Mouse (Mus musculus) Muller cell, postnatal 12 days (primary cell): ENCODE results near the gene Cmip.

ENCODE experiments used
- DNase-seq: peaks from one replicate; pipeline ENCODE4 v3.0.0-alpha.2; 2015; ENCODE audit errors: inconsistent ontology term

The Cmip gene

DNA sequence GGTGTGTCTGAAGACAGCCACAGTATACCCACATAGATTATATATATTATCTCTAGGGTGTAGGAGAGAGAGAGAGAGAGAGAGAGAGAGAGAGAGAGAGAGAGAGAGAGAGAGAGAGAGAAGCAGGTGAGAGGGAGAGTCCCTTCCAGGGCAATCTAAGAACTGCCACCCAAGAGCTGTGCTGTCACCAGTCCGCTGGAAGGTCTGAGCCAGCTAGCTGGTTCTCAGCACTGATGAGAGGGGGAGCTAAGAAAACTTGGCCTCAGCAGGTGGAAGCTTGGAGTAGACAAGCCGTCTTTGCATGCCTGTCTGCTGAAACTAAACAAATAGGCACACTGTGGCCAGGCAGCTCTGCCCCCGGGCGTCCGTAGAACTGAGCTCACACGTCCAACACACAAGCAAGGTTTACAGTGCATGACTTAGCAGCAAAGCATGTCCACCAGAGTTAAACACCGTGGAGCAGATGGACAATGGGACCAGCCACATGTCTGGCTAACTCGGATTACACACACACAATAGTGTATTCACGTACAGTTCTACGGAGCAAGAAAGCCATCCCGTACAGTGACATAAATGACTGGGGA is 205.9 kb downstream of the Cmip start:
- DNase-seq, result peak; percentile 80

DNA sequence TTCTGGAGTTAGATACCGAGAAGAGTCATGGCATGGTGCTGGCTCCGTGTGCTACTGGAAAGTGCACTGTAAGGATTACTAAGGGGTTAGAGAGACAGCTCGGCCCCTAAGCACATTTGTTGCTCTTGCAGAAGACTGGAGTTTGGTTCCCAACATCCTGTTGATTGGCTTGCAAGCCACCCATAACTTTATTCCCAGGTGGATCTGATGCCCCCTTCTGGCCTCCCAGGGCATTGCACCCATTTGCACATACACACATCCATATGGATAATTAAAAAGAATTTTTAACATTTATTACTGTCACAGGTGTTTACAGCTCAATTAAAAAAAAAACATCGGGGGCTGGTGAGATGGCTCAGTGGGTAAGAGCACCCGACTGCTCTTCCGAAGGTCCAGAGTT is 207.7 kb downstream of the Cmip start:
- no peak for DNase-seq

DNA sequence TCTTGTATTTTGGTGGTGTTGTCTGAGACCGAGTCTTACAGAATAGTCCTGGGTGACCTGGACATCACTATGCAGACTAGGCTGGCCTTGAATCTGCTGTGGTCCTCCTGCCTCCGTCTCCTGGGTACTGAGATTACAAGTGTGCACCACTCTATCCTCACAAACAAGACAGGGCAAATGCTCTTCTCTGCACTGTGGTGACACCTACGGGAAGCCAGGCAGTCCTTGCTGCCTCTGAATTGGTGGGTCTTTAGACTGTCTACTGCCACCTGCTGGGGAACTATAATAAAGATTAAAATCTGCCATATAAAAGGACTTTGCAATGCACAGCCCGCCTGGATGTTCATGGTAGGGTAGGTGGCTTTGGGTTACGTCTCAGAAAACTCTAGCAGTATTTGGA is 208.4 kb downstream of the Cmip start:
- peak; percentile 54 for DNase-seq

DNA sequence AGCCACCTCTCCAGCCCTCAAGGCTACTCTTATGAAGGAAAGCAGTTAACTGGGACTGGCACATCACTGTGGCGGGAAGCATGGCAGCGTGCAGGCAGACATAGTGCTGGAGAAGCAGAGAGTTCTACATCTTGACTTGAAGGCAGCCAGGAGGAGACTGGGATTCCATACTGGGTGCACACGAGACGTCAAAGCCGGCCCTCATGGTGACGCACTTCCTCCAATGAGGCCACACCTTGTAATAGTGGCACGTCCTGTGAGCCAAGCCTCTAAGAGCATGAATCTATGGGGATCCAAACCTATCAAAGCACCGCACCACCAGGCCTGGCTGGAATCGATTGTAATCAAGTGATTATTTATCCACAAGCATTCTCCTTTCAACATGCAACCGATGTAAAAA is 210.6 kb downstream of the Cmip start:
- DNase-seq, result no peak

DNA sequence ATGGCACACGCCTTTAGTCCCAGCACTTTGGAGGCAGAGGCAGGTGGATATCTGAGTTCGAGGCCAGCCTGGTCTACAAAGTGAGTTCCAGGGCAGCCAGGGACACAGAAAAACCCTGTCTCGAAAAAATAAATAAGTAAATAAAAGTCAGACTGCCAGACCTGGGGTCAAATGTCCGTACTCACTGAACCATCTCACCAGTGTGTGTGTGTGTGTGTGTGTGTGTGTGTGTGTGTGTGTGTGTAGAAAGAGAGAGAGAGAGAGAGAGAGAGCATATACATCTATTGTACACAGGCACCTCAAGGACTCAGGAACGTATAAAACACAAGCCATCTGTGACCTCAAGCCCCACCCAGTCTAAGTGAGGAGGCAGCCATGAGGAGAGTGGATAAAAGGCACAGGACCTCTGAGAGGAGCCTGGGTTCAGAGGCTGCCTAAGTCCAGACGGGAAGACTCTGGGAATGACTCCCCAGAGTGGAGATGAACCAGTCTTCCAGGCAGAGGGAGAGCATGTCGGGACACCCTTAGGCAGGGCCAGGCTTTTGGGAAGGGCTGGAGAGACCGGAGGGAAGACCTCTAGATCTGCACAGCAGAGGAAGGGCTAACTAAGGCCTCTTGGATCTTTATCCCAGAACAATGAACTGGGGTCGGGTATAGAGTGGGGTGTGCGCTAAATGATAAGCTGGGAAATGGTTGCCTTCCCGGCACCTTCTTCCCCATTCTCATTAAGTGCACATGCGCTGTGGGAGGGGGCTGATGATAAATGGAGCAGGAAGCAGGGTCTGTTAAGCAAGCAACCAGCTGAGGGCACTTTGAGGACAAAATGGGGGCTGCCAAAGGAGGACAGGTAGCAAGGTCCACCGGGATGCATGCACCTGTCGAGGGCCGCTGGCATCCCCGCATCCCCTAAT is 212.8 kb downstream of the Cmip start:
- no peak for DNase-seq

DNA sequence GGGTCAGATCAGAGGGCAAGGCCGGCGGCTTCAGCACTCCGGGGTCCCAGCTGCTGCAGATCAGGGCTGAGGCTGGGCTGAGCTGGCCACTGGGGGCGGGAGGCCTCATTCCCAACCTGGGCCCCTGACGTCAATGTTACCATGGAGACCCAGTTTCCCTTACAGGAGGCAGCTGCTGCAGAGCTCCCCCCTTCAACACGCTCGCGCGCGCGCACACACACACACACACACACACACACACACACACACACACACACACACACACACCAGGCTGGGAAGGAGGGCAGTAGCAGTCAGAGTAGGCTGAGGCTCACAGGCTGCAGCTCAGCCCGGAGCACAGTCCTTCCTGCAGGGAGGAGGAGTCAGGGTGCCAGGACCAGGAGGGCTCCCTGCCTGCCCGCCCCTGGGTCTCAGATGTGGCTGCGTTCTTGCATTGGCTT is 213.5 kb downstream of the Cmip start:
- DNase-seq, result peak; percentile 51

DNA sequence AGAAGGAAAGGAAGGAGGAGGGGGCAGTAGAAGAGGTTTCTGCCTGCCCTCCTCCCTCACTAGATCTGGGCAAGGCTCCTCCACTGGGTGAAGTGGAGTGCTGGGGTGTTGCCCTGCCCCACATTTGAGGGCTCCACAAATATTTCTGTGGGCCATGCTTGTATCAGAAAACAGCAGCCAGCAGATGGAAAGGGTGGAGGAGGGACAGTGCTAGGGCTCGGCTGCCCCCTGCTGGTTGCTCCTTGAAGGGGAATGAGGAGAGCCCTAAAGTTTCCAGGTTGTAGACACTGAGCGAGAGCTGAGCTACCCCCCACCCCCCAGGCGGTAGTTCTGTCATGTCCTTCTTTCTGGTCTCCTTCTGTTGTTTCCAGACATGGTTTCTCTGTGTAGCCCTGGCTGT is 214.3 kb downstream of the Cmip start:
- peak; percentile 58 for DNase-seq

DNA sequence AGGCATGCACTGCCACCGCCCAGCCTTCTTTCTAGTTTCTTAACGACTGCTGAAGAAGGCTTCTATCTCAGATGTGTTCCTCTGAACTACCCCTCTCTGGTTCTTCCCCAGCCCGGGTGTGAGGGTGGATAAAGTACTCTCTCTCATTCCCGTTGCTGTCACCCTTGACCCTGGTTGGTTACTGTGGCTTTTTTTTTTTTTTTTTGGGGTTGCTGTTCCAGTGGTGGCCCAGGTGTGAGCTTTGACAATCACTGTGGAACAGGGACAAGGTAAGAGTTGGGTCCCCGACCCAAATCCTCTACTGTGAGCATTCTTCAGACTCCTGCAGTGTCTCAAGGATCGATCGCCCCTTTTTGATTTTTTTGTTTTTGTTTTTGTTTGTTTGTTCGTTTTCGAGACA is 214.8 kb downstream of the Cmip start:
- no peak for DNase-seq

DNA sequence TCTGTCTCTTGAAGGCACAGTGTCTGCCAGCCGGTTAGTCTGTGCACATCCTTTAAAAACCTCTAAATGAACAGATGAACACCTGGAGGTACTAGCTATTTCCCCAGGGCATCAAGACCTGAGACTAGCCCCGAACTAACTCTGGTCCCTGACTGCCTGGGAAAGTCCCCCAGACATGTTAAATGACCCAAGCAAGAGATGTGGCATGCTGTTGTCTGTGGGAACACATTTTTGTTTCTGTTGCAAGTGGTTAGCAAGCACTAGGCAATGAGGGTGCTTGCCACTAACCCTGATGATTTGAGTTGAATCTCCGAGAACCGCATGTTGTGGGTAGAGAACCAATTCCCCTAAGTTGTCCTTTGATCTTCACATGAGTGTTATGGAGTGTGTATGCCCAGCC is 215.5 kb downstream of the Cmip start:
- no peak for DNase-seq

DNA sequence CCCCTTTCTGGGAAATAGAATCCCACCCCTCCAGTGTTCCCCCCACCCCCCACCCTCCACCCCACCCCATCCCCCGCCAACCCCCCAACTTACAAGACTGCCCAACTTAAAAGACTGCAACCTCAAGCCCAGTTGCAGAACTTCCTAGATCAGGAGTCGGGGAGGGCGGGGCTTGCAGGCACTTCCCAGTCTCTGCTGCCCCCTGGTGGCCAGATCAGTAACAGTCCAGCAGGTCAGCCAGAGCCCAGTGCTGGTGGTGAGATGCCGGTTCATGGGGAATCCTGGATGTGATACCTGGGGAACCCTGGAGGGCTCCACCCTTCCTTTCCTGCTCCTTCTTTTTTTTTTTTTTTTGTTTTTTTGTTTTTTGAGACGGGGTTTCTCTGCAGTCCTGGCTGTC is 218.1 kb downstream of the Cmip start:
- peak; percentile 77 for DNase-seq

DNA sequence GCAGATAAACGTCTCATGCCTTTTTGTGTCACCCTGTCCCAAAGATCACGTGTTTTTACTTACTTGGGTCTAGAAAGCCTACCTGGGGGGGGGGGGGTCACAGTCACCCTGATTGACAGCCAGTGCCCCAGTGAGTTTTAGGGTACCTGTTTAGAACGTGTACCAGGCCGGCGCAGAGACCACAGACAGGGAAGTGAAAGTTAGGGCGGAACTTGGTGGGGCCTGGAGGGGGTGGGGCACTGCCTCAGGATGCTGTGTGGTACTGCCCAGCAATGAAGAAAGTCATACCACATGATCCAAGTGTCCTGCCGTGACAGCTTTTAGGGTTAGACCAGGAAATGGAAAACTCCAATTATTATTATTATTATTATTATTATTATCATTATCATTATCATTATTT is 219.0 kb downstream of the Cmip start:
- DNase-seq, result no peak

DNA sequence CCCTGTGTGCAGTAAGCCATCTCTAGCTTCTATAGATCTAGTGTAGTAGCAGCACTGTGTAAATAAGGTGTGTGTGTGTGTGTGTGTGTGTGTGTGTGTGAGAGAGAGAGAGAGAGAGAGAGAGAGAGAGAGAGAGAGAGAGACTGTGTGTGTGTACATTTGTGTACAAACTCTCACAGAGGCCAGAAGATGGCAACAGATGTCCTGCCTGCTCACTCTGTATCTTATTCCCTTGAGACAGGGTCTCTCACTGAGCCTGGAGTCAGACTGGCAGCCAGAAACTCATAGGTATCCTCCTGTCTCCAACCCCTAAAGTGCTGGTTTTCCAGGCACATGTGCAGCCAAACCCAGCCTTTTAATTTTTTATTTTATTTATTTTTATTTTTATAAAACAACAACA is 221.2 kb downstream of the Cmip start:
- no peak for DNase-seq

DNA sequence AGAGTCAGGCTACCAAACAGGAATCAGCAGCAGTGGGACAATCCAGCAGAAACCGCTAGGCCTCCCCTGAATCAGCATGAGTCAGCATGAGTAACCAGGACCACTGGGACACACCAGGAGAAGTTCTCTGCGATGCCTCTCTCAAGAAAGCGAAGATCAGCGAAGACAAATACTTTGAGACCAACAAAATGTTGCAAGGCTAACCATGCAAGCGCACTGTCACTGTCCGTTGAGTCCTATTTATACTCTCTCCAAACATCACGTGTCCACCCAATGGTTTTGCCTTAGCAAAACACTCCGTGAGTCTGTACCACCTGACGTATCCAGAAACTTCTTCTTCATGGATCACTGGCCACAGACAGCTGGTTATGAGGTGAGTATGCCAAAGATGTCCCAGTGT is 223.1 kb downstream of the Cmip start:
- no peak for DNase-seq

DNA sequence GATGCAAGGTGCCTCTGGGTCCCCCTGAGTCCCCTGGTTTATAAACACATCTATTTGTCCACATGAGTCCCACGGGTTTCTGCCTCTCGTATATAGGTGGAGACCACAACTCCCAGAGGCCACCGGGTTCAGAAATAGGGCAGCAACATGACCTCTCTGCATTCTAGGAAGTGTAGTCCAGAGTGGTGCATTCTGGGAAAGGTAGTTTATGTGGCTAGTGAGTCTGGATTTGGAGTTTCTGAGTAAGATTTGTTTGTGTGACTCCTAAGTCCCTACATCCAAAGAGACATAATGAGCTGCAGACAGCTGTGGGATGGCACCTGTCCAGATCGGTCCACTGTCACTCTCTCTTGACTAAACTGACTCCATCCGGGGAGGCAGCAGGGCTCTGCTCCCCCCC is 223.7 kb downstream of the Cmip start:
- DNase-seq, result no peak

DNA sequence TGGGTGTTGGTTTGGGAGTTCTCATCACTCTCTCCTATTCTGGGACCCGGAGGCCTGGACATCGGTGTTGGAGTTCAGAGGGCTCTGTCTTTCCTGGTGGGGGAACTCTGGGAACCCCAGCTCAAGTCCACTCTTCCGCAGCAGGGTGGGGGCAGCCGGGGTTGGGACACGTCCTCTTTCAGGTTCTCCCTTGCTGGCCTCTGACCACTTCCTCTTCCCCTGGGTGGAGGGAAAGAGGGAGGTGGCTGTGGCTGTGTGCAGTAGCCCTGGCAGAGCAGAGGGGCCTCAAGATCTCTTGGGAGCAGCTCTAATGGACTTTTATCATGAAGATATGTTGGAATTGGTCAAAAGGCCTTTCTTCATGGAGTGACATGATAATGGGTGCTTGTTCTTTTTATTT is 225.0 kb downstream of the Cmip start:
- no peak for DNase-seq

DNA sequence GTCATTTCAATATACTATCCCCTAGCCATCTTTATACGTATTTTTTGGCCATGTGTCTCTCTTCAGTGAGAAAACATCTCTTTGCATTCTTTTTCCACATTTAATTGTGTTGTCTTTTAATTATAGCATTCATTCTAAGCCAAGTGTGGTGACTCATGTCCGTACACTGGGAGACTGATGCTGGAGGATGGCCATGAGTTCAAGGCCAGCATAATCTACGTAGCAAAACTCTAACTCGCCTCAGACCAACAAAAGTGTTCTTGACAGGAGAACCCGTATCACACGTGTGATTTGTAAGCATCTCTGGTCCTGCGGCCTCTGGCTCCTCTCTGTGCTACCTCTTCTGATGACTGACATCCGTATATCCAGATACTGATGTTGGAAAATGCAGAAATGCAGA is 227.9 kb downstream of the Cmip start:
- no peak for DNase-seq

DNA sequence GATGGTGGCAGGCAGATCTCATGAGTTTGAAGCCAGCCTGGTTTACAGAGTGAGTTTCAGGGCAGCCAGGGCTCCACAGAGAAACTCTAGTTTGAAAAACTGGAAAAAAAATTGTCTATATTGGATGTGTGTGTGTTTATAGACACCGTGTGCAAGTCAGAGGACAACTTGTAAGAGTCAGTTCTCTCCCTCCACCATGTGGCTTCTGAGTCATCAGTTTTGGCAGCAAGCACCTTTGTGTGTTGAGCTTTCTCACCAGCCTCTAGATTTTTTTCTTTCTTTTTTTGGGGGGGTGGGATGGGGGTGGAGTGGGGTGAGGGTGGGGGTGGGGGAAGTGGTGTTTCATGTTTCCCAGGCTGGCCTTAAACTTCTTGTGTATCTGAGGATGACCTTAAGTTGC is 228.5 kb downstream of the Cmip start:
- DNase-seq, result no peak

DNA sequence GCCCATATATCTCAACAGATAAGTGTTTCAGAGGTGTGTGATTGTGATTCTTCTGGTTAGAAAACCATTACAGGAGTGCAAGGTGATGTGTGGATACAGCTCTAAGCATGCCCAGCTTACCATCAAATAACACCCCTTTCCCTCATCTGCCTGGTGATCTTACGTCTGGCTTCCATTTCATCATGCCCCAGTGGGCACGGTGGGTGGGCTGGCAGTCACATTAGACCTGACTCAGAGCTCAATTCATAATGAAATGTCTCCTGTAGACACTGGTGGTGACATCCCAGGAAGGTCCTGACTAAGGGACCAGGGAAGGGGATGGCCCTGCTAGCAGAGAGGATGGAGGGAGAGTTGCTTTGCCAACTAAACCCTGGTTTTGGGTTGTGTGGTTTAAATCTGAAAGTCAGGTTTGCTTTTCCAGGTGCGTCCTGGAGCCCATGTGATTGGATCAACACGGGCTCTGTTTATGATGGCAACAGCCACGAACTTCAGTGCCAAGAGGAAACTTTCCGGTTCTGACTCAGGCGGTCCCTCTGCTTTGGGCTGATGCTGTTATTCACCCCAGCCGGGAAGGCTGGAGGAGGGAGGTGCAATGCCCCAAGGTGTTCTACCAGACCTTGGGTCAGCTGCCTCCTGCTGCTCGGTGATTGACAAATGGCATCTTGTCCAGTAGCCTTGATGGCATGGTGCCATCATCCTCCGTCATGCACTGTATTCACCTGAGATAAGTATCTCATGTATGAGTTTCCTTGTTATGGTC is 231.6 kb downstream of the Cmip start:
- peak; percentile 71 for DNase-seq

DNA sequence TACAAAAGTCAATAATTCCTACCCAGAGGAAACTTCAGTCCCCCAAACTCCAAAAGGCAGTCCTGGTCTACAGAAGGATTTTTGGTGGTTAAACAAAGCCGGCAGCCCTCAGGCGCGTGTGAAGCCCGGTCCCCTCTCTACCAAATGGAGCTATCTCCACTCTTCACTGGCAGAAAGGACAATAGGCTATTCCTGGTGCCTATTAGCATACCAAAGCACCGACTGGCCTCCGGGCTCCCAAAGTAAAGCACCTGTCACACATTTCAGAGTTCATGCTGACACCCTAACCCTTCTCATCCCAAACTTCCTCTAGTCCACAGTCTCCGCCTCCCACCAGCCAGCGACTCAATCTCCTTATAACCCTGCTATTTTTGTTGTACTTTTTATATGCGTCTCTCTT is 236.7 kb downstream of the Cmip start:
- no peak for DNase-seq

DNA sequence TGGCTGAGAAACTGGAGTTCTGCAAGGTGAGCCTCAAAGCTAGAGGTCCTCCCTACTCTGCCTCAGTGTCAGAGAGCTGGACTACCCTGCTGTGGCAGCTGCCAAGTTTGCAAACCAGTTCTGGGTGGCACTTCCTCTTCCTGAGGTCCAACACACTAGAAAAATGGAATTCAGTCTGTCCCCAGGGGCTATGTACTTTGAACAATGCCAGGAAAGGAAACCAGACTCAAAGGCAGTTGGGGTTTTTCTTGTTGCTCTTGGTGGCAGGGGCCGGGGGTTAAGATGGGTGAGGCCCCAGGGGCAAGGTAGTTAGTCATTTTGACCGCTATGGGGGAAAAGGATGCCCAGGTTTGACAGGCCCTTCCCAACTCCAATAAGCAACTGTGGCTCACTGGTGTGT is 238.0 kb downstream of the Cmip start:
- no peak for DNase-seq

DNA sequence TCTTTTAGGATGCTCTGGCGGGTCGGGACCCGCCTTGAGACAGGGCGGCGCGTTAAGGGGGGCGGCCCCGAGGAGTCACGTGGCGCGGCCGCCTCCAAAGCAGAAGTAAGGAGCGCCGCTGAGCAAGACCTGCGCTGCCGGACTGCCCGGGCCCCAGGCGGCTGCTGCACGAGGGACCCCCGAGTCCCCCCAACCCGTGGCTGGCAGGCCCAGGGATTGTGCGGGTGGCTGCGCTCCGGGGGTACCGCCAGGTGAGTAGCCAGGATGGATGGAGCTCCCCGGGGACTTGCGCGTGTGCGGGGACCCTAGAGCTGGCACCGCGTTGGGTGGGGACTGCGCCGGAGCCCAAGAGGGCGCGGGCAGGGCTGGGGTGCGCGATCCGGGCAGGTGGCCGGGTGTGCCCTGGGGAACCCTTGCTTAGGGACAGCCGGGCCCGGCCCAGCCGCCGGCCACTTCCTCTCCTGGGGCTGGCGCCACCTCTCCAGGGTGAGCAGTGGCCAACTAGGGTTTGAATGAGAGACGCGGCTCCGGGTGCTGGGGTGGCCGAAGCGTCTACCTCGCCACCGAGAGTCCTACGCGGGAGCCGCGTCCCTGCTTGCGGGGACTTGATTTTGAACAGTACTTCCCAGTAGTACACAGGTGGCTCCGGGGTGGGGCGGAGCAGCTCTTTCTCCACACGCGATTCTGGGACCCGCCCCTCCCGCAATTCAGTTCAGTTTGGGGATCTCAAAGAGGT is 241.5 kb downstream of the Cmip start, which contains the start of gene Plcg2:
Gene Plcg2, plus strand, starts transcription at position 113 of the 736 bp plus-strand sequence.
- peak; percentile 55 for DNase-seq
